Mouse (Mus musculus) thymus, adult 2 months (tissue): ENCODE measurements around the gene 4930558K02Rik.

Experiments
- CTCF ChIP-seq: fragments of 200-500 bp; IDR thresholded peaks from 2 replicates; pipeline ENCODE4 v1.5.1; 2012; ENCODE audit warnings: mild to moderate bottlenecking, control low read depth, low read length, moderate library complexity, borderline replicate concordance; ENCODE audit not compliant: control insufficient read depth, poor library complexity, insufficient read depth; ENCODE audit errors: extremely low read depth
- POLR2A ChIP-seq: fragments of 200-500 bp; IDR thresholded peaks from 2 replicates; pipeline ENCODE4 v1.6.1; 2012; ENCODE audit warnings: mild to moderate bottlenecking, low read length, control low read depth, moderate library complexity; ENCODE audit not compliant: control insufficient read depth, poor library complexity, insufficient read depth; ENCODE audit errors: extremely low read depth

GRCm38 (mm10) chr1:161921928-161922327 is 57.5 kb downstream of the 4930558K02Rik start:
- TF ChIP-seq CTCF, result no peak
- TF ChIP-seq POLR2A, result no peak
